In the genomic region with DNA sequence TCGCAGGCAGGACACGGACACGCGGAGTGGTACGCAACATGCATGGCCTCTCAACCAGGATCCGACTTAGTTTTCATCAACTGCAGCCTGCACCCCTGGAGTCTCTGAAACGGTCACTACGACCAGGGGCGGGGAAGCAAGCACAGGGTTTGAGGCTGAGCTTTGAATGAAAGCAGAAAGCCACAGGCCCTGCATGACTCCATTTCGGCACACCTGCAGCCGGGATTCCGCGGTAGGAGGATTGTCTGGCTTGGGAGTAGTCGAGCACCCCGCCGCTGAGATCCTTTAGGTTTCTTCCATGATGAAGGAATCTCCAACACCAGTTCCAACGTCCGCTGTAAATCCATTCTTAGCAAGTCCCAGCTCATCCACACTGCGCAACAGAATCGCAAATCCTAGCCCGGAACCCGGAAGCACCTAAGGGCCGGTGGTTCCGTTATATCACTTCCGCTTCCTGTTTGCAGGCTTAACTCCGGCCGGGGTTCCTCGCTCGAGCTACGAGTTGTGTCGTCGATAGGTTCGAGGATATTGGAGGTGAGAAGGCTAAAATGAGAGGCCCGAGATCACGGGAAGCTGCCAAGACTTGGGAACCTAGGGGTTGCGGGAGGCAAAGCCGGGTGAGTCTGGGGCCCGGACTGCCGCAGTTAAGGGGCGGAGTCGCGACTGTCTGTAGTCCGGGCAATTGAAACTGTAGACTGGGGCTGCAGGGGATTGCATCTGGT, we compare ENCODE assay signal across 8 mouse cellular contexts. TPM values are rescaled to one million over a fixed set of nuclear protein-coding genes. Genes with fewer than 3 reads are reported as not detected.
DNase-seq lines count a peak whose midpoint lies in the region; ATAC-seq and TF ChIP-seq lines count a peak whose summit lies in the region.

A gene (minus strand): TSS at position 408 of the 722 bp plus-strand sequence.

- no peak for DNase-seq in Patski (ENCODE audit: low read depth, low spot score)
- peak; percentile 78 for DNase-seq in cerebellum, adult 9-10 months
- DNase-seq in frontal cortex, postnatal 10 days (ENCODE audit: low spot score in 2 of 2) = peak; percentile 60 to 75
- DNase-seq in layer of hippocampus, postnatal 25 days (ENCODE audit: extremely low spot score in 1 of 2, low spot score in 1 of 2) = peak in 1 of 2 experiments; percentile 66
- DNase-seq in lung, postnatal 4 days = peak; percentile 80 to 81
- peak; percentile 78 for DNase-seq in retina, postnatal 7 days (ENCODE audit: low read depth, low spot score)
- DNase-seq in urinary bladder, postnatal 14 days (ENCODE audit: low spot score) = peak; percentile 77

- H3K36me3 ChIP-seq in hindbrain, embryonic 12.5 days = peaks cover 32% of the 10 kb centered on the region

- in situ Hi-C loops in Patski (cut with MboI; ENCODE audit: low pct_unique_long_range_greater_than_20kb) = loop anchor here (10.0 kb wide), 1 partner anchor 170 kb away; no protein-coding TSS in a partner anchor

- no peaks in the 10 kb centered on the region for H3K27me3 ChIP-seq in Patski
- H3K27me3 ChIP-seq in hindbrain, embryonic 12.5 days = no peaks in the 10 kb centered on the region

- H3K4me1 ChIP-seq in hindbrain, embryonic 12.5 days = peaks cover 31% of the 10 kb centered on the region

- peak within 1 kb of the TSS; percentile 88 for H3K9ac ChIP-seq in hindbrain, embryonic 12.5 days

- peak within 1 kb of the TSS; percentile 88 for H3K4me3 ChIP-seq in hindbrain, embryonic 12.5 days

- CTCF ChIA-PET in Patski (lab: Charles Lee) = no interaction called here

- WGBS in hindbrain, embryonic 12.5 days = under 1% methylated on average over 43 of the region's 43 CpGs

- no peak for TF ChIP-seq CTCF in Patski (IDR thresholded peaks at IDR 0.05)

- peak within 1 kb of the TSS; percentile 93 for H3K27ac ChIP-seq in hindbrain, embryonic 12.5 days

- peak; percentile 31 for ATAC-seq in Patski
- ATAC-seq in hindbrain, embryonic 12.5 days (ENCODE audit: low FRiP score) = peak; percentile 30

- H3K9me3 ChIP-seq in hindbrain, embryonic 12.5 days (replicated peaks) = no peaks in the 10 kb centered on the region

- POLR2A ChIA-PET in Patski (lab: Charles Lee) = interaction anchor here (1.0 kb wide), 1 partner anchor 9 kb away, joined by 3 read pairs; no protein-coding TSS in a partner anchor

- H3K4me2 ChIP-seq in hindbrain, embryonic 12.5 days (replicated peaks) = peak within 1 kb of the TSS; percentile 98

RNA-seq across cellular contexts. Expression of the gene that starts here (rescaled TPM):
- polyA plus RNA-seq in Patski (2021) = 19.2 TPM
- 18.3 and 19.8 TPM in 2 replicates for polyA plus RNA-seq in hindbrain, embryonic 12.5 days (2016; fragmentation: Nextera tagmentation; extraction: Ambion mirVana)
- 10 to 100 TPM; 14.7 to 23.3 TPM for total RNA-seq in layer of hippocampus, postnatal 25 days (2021)
